Mouse (Mus musculus): Measurements from ENCODE around the gene Zcchc2.

DNA sequence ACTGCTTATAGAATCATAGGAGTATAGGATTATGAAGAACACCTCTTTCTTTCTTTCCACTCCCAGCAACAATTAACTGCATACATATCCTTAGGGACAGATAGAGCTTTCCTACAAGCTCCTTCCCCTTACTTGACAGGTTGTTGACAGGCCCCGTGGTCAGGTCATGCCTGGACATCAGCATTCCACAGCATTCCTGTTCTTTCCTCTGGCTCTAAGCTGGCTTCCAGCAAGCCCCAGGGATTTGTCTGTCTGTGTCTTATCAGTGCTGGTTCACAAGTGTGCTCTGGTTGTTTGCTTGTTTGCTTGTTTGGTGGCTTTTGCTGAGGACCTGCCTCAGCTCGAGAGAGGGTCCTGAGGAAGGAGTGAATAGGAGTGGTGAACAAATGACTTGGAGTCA is 36.6 kb upstream of the Zcchc2 start:
- TF ChIP-seq CTCF (IDR thresholded peaks at IDR 0.05; ENCODE audit: control insufficient read depth, insufficient read depth, low read length) (no peak), POLR2A (IDR thresholded peaks at IDR 0.05; ENCODE audit: borderline replicate concordance, control insufficient read depth, low read depth, low read length) (no peak)
